Mouse (Mus musculus): ENCODE data around the gene Poglut1.

Poglut1 gene

DNA sequence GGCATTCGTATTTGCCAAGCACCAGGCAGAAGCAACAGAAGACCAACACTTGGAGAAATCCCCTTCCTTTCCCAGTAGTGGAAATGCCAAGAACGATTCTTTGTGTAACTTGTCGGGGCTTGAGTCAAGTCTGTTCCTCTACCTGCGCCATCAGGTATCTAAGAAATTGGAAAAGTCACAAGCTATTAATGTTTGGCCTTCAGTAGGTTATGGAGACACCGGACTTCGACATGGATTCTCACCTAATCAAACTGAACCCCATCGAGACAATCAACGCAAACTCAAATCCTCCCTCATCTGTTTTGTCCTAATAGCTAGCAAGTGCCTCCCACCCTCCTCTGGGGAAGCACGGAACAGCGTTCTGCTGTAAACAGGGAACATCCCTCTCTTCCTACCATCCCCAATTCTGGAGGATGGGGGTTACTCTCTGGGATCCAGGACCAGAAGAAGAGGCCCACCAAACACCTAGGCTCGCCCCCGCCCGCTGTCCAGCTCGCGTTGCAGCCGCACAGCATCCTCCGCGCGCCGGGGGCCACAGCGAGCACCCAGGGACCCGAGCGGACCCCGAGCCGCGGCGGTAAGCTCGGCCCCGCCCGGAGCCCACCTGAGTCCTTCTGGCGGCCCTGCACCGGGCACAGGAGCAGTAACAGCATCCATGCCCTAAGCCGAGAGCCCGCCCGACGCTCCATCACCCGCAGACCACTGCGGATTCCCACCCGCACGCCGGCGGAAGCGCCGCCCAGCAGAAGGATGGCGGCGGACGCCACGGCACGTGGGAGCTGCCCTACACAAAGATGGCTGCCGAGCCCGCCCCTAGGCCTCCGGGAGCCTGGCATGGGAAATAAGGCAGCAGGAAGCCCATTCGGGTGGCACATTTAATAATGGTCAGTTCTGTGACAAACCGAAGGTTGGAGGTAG lies at the start of gene Poglut1:
Gene Poglut1, minus strand, starts transcription at position 780 of the 918 bp plus-strand sequence.
- peak; percentile 71 for DNase-seq (ENCODE audit: low spot score)

GRCm38 (mm10) chr16:38598986-38599680 lies 49.1 kb upstream of the Poglut1 start:
- DNase-seq (ENCODE audit: low spot score) = no peak

GRCm38 (mm10) chr16:38596651-38597050 lies 46.6 kb upstream of the Poglut1 start:
- DNase-seq (ENCODE audit: low spot score) = no peak

DNA sequence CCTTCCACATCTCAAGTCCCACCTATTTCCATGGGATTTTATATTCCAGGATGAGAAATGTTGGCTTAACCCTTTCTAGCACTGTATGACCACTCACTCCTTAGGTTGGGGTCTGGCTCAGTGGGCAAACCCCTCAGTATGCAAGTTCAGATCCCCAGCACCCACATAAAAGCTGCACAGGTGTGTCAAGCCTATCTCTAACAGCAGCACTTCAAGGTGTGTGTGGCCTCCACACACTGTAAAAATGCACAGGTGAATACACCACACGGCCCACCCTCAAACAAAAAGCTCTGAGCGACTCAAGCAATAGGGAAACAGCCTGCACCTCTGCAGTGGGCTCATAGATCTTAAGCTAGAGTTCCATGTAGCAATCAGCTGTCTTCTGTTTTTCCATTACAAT lies 46.0 kb upstream of the Poglut1 start:
- DNase-seq (ENCODE audit: low spot score) = no peak

DNA sequence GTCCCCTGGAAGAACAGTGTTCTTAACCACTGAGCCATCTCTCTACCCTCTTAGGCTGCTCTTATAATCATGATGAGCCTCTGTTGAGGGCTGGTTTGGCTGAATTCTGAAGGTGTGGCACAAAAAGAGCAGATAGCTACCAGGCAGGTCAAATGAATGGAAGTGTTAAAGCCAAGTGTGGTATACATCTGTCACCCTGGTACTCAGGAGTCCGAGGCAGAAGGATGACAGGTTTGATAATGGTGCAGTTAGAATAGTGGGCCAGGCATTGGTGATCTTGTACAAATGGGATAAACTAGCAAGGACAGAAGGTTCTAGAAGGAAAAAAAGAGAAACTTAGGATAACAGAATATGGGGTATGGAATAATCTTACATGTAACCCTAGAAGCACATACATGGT lies 44.4 kb upstream of the Poglut1 start:
- no peak for DNase-seq (ENCODE audit: low spot score)

- DNase-seq (ENCODE audit: low spot score) = no peak
Observed at GRCm38 (mm10) chr16:38592946-38593345, 42.9 kb upstream of the Poglut1 start.

- DNase-seq (ENCODE audit: low spot score) = no peak
Observed at GRCm38 (mm10) chr16:38592026-38592678, 42.1 kb upstream of the Poglut1 start.

DNA sequence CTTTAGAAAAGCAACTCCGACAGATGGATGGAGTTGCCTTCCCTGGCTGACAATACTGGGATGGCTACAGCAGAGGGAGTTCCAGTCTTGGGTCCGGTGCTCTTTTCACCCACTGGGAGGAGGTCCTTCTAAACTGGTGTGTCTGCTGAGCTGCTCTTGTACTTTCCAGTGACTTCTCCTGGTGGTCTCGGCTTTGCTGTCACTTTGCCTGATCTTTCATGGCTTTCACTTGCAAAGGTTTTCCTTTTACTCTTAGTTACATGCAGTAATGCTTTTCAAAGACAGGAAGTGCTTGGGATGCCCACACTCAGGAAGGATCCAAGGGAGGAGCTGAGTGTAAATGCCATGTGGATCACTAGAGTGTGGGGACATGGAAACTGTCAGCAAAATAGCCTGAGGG lies 41.4 kb upstream of the Poglut1 start:
- DNase-seq (ENCODE audit: low spot score) = no peak

GRCm38 (mm10) chr16:38587572-38587971 lies 37.5 kb upstream of the Poglut1 start:
- DNase-seq (ENCODE audit: low spot score) = no peak

GRCm38 (mm10) chr16:38587163-38587562 lies 37.1 kb upstream of the Poglut1 start:
- no peak for DNase-seq (ENCODE audit: low spot score)

GRCm38 (mm10) chr16:38585186-38585585 lies 35.1 kb upstream of the Poglut1 start:
- DNase-seq (ENCODE audit: low spot score) = no peak

DNA sequence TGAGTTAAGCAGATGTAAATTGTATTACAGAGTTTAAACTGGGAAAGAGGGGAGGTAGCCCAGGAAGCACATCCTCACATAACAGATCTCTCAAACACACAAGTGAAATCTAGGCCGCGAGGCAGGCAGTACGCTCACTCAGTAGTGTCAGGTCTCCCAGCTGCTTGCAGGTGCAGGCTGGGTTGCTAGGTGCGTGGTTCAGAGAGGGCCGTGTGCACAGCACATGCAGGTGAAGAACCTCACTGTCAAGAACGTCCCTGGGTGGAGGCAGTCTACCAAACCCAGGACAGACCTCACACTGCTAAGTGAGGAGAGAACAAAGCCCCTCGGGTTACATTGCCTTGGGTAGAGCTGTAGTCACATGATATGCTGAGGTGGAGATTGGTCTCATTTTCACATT lies 34.7 kb upstream of the Poglut1 start:
- no peak for DNase-seq (ENCODE audit: low spot score)

- DNase-seq (ENCODE audit: low spot score) = no peak
Observed at GRCm38 (mm10) chr16:38571481-38571880, 21.4 kb upstream of the Poglut1 start.

DNA sequence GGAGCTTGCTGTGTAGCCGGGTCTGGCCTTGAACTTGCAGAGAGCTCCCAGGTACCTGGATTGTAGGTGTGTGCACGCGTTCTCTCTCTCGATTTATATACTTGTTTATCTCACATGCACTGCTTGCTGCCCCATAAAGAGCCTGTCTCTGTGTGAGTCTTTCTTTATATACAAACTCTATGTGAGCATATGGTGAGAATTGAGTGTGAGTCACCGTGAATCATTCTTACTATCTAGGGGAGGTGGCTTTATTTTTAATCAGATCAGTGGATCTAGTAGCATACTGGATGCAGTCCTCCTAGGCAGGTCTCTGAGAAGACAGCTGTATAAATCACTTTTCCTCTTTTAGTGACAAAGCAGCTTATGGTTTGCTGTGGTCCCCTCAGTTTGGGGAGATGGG lies 18.1 kb upstream of the Poglut1 start:
- DNase-seq (ENCODE audit: low spot score) = no peak

- no peak for DNase-seq (ENCODE audit: low spot score)
Observed at GRCm38 (mm10) chr16:38563516-38563915, 13.5 kb upstream of the Poglut1 start.

- DNase-seq (ENCODE audit: low spot score) = no peak
Observed at GRCm38 (mm10) chr16:38562968-38563327, 12.9 kb upstream of the Poglut1 start.

GRCm38 (mm10) chr16:38562131-38562967 lies 12.3 kb upstream of the Poglut1 start:
- DNase-seq (ENCODE audit: low spot score) = peak; percentile 97

DNA sequence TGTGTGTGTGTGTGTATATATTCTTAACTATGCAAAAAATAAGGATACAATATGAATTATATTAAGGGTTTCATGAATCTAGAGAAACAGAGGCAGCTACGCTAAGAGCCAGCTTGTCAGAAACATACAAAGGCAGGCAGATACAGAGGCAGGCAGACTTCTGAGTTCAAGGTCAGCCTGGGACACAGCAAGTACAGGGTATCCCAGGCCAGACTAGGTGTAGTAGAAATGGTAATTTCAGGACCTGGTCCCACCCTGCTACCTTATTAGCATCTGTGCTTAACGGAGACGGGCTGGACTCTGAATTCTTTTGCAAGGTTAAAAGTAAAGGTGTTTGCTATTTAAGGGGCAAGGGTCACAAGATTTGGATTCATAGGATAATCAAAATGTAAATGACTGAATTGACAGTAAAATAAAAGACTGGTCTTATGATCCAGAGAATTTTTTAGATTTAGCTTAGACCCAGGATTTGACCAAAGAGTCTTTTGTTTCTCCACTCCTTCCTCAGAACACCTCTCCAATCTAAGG lies 8.2 kb upstream of the Poglut1 start, which contains the start of gene Tmem39a:
Gene Tmem39a, plus strand, starts transcription at position 478 of the 528 bp plus-strand sequence.
- no peak for DNase-seq (ENCODE audit: low spot score)

DNA sequence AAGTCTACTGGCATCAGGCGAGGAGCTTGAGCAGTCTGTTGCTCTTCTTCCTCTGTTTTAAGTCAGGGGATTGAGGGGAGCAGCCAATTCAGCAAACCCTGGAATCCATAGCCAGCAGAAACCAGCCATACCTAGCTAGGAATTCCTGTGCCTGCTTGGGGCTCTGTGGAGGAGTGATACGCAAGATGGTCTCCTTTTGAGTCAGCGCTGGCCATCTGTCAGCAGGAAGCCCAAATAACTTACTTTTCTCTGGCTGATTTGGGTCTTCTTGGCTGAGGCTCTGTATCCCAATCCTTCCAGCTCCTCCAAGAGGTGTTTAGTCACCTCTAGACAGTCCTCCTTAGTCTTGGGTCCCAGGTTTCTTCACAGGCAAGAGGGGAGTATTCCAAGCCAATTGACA lies 5.9 kb upstream of the Poglut1 start:
- no peak for DNase-seq (ENCODE audit: low spot score)

DNA sequence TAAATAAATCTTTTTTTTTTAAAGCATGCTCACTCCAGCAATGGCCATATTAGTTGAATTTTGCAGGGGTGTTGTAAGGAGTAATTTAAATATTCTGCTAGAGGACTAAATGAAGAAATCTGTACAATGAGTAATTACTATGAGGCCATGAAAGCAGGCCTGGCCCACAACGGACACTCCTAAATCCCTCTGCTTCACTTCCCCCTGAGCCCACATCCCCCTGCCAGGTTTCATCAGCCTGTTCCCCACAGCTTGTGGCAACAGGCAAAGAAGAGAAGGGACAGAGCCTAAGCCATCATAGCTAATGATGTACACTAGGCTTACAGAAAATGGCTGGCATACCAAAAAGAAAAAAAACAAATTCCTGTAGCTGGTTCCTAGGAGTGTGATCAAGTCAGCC lies 2.1 kb downstream of the Poglut1 start:
- no peak for DNase-seq (ENCODE audit: low spot score)

GRCm38 (mm10) chr16:38538716-38539380 lies 11.2 kb downstream of the Poglut1 start:
- DNase-seq (ENCODE audit: low spot score) = no peak

All from ovary, postnatal 14 days (tissue).